Mouse (Mus musculus) lung, embryonic 16.5 days (tissue): ENCODE measurements around the gene Hsd17b1. TPM values are rescaled to one million over a fixed set of nuclear protein-coding genes. Genes with fewer than 3 reads are reported as not detected.

Source experiments
- ATAC-seq: fragments of 200-750 bp; cut with Nextera tagmentation; 2 replicates; pipeline ENCODE4 v1.8.0; 2017; ENCODE audit warnings: low read depth, mild to moderate bottlenecking, moderate library complexity
- H3K27ac ChIP-seq: fragments of 300-500 bp; sonication (generic); 2 replicates; pipeline ENCODE4 v1.5.1; 2014; ENCODE audit warnings: mild to moderate bottlenecking, control low read depth, low read length
- H3K27me3 ChIP-seq: fragments of 300-500 bp; sonication (generic); 2 replicates; pipeline ENCODE4 v1.6.1; 2014; ENCODE audit warnings: low read depth, low read length, mixed read lengths; ENCODE audit not compliant: control insufficient read depth, insufficient read depth
- H3K36me3 ChIP-seq: fragments of 300-500 bp; sonication (generic); 2 replicates; pipeline ENCODE4 v1.6.1; 2014; ENCODE audit warnings: low read length; ENCODE audit not compliant: control insufficient read depth, insufficient read depth
- H3K4me1 ChIP-seq: fragments of 300-500 bp; sonication (generic); replicated peaks from 2 replicates; pipeline ENCODE4 v1.6.1; 2014; ENCODE audit warnings: low read length, mixed read lengths; ENCODE audit not compliant: control insufficient read depth, insufficient read depth
- H3K4me2 ChIP-seq: fragments of 300-500 bp; sonication (generic); 2 replicates; pipeline ENCODE4 v1.6.1; 2014; ENCODE audit warnings: low read depth, low read length, control low read depth
- H3K4me3 ChIP-seq: fragments of 300-500 bp; sonication (generic); 2 replicates; pipeline ENCODE4 v1.5.1; 2014; ENCODE audit warnings: mild to moderate bottlenecking, low read length, control low read depth
- H3K9ac ChIP-seq: fragments of 300-500 bp; sonication (generic); 2 replicates; pipeline ENCODE4 v1.6.1; 2014; ENCODE audit warnings: low read length, control low read depth
- H3K9me3 ChIP-seq: fragments of 300-500 bp; sonication (generic); 2 replicates; pipeline ENCODE4 v1.6.1; 2016; ENCODE audit warnings: low read length; ENCODE audit not compliant: control insufficient read depth
- WGBS: fragments of 180-500 bp; shearing (Covaris S2); extraction: QIAGEN DNeasy Blood & Tissue Kit; methylation state at CpG from one replicate; pipeline ENCODE4 v1.1.7; 2014; 5-methylcytosine and 5-hydroxymethylcytosine counted together
- polyA plus RNA-seq: library from polyadenylated mRNA; unstranded; fragments of >200 nt; fragmentation: Nextera tagmentation; extraction: Ambion mirVana; gene quantifications from 2 replicates; pipeline ENCODE4 v1.2.1, GENCODE M21; 2015

Gene Hsd17b1
- polyA plus RNA-seq, 1 experiment from 2014 or later = 0.19 TPM

DNA sequence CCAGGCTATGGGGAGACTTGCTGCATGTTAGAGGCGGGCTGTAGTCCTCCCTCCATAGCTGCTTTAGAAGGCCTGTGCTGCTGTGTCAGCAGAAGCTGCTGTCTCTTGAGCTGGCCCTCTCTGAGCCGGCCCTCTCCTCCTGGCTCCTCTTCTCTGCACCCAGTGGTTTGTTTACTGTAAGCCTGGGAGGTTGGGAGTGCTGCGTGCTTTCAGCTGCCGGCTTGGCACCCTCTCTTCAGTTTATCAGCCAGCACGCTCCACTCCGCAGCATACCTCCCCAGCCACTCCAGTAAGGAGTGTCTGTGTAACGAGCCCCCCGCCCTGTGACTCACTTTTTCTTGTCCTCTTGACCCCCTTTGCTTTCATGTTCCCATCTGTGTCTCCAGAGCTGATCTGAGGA is 21.3 kb upstream of the Hsd17b1 start:
- H3K4me2 ChIP-seq = peak overlapping the region; percentile 26
- peaks cover 6% of the 10 kb centered on the region for H3K36me3 ChIP-seq
- H3K4me1 ChIP-seq = peaks cover 68% of the 10 kb centered on the region
- H3K27ac ChIP-seq = peak overlapping the region; percentile 95
- whole genome bisulfite sequencing = 13% methylated on average over 8 of the region's 8 CpGs
- peak overlapping the region; percentile 52 for H3K9ac ChIP-seq
- H3K4me3 ChIP-seq = no peak overlapping the region
- no peaks in the 10 kb centered on the region for H3K27me3 ChIP-seq
- peaks cover 2% of the 10 kb centered on the region; the same call in 1 of the 2 replicates for H3K9me3 ChIP-seq
- ATAC-seq = peak; percentile 91

DNA sequence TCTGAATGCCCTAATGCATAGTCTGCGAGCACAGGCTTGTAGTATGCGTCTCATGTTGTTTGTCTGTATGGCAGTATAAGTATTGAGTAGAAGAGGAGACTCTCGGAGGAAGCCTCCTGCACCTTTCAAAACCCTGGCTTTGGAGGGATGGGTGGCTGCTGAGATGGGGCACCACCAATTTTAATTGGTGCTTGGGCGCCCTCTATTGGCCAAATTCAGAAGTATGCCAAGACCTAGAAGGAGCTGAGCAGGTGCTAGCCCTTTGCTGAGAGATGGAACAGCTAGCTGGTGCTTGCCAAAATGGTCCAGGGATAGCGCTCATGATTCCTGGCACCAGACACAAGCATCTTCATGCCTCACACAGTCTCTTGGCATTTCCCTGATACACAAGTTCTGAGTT is 20.4 kb upstream of the Hsd17b1 start:
- Histone ChIP-seq H3K27me3 (no peaks in the 10 kb centered on the region), H3K4me1 (peaks cover 72% of the 10 kb centered on the region), H3K9ac (no peak overlapping the region; the same call in 1 of the 2 replicates), H3K4me2 (no peak overlapping the region), H3K9me3 (peaks cover 2% of the 10 kb centered on the region; the same call in 1 of the 2 replicates), H3K27ac (peak overlapping the region; percentile 95), H3K36me3 (peaks cover 6% of the 10 kb centered on the region), H3K4me3 (no peak overlapping the region)
- 25% methylated on average over 5 of the region's 5 CpGs for WGBS
- ATAC-seq = peak; percentile 27; the same call in 1 of the 2 replicates

DNA sequence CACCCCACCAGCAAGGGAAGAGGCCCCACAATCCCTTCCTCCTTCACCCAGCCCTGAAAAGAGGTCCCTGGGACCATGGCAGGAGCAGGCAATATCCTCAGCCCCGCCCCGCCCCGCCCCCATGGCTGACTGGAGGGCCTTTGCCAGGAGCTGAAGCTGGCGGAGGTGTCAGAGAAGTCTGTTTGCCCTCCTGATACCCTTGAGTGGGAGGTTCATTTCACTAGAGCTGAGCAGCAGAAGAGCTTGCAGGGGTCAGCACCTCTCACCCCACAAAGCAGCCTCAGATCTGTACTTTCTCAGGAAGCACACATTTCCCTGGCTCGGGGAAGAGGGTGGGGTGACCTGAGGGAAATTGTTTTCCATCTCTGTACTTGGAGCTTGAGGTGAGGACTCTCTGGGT is 19.5 kb upstream of the Hsd17b1 start:
- Histone ChIP-seq H3K4me2 (no peak overlapping the region), H3K9ac (0 out of 2 replicates have a peak overlapping the region, but pooled peaks have one; percentile 21), H3K4me1 (peaks cover 79% of the 10 kb centered on the region), H3K36me3 (peaks cover 5% of the 10 kb centered on the region; the same call in 1 of the 2 replicates), H3K27ac (peak overlapping the region; percentile 92), H3K27me3 (no peaks in the 10 kb centered on the region), H3K9me3 (peaks cover 2% of the 10 kb centered on the region; the same call in 1 of the 2 replicates), H3K4me3 (no peak overlapping the region)
- 52% methylated on average over 5 of the region's 5 CpGs for WGBS
- no peak for ATAC-seq

DNA sequence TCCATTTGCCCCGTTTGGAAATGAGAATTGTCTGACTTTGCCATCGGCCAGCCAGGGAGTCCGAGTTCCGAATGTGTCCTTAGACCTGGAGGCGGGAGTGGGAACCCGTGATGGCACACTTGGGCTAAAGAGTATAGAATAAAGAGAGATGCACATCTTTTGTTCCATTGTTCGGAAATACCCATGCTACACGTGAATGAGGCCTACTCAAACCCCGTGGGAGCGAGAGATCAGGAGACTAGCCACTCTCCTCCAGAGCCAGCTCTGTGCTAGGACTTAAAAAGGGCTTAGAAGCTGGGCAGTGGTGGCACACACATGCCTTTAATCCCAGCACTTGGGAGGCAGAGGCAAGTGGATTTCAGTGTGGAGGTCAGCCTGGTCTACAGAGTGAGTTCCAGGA is 18.7 kb upstream of the Hsd17b1 start:
- Histone ChIP-seq H3K27me3 (no peaks in the 10 kb centered on the region), H3K4me2 (no peak overlapping the region), H3K27ac (peak overlapping the region; percentile 92), H3K4me3 (no peak overlapping the region), H3K9ac (no peak overlapping the region; the same call in 1 of the 2 replicates), H3K9me3 (no peaks in the 10 kb centered on the region), H3K36me3 (no peaks in the 10 kb centered on the region), H3K4me1 (peaks cover 85% of the 10 kb centered on the region)
- 85% methylated on average over 10 of the region's 10 CpGs for WGBS
- no peak for ATAC-seq

DNA sequence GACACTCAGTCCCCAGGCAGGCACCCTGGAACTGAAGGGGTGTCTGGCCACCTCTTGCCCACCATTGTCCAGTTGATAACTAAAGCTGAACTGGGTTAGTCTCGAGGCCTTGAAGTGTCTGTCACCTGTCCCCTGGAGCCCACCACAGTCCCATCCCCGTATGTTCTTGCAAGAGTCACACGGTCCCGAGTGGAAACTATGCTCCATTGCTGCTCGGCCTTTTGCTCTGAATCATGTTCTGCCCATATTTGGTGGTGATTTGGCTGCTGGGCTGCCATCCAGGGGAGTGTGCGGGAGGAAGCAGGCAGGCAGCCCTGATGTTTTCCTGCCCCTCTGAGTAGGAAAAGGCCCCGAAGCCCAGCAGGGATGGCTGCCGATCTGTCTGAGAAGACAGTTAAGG is 18.1 kb upstream of the Hsd17b1 start:
- peaks cover 85% of the 10 kb centered on the region for H3K4me1 ChIP-seq
- no peak overlapping the region for H3K4me3 ChIP-seq
- no peak for ATAC-seq
- peak overlapping the region; percentile 40; the same call in 1 of the 2 replicates for H3K9ac ChIP-seq
- peak overlapping the region; percentile 92 for H3K27ac ChIP-seq
- WGBS = 29% methylated on average over 8 of the region's 8 CpGs
- no peaks in the 10 kb centered on the region for H3K9me3 ChIP-seq
- H3K27me3 ChIP-seq = no peaks in the 10 kb centered on the region
- H3K4me2 ChIP-seq = no peak overlapping the region
- no peaks in the 10 kb centered on the region for H3K36me3 ChIP-seq

DNA sequence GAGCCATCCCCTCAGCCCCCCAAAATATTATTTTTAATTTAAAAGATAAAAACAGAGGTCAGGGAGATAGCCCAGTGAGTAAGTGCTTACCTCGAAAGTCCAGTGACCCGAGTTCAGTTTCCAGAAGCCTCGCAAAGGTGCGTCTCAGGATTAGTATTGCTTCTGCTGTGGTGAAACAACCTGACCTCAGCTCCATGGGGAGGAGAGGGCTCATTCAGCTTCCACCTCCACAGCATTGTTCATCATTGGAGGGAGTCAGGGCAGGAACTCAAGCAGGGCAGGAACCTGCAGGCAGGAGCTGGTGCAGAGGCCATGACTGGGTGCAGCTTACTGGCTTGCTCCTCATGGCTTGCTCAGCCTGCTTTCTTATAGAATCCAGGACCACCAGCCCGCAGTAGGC is 17.2 kb upstream of the Hsd17b1 start:
- Histone ChIP-seq H3K4me2 (no peak overlapping the region), H3K9me3 (no peaks in the 10 kb centered on the region), H3K27me3 (no peaks in the 10 kb centered on the region), H3K36me3 (no peaks in the 10 kb centered on the region), H3K4me1 (peaks cover 77% of the 10 kb centered on the region), H3K27ac (no peak overlapping the region), H3K9ac (no peak overlapping the region), H3K4me3 (no peak overlapping the region)
- 84% methylated on average over 5 of the region's 5 CpGs for WGBS
- ATAC-seq = no peak

DNA sequence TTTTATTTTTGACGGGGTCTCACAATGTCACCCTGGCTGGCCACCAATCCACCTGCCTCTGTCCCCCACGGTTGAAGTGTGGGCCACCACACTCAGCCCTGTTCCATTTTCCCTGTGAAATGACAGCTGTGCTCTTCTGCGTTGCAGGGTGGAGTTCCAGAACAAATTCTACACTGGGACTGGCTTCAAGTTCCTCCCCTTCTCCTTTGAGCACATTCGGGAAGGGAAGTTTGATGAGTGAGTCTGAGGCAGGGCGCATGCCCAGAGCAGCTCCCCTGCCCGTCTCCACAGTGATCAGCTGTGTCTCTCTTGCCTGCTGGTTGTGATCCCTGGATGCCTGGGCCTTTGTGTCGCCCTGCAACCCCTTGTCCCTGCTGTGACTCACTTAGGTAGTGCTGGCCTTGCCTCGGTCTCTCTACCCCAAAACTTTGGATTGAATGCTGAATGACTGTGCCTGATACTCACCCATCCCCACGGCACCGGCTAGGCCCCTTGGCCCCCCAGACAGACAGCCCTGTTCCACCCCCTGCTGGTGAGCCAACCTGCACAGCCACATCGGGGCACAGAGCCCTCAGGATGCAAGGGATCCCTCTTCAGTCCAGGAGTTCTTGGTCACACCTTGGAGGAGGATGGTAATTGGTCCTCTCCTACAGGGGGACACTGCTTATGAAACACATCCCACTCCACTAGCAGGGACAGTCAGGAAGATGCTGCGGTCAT is 15.9 kb upstream of the Hsd17b1 start:
- Histone ChIP-seq H3K9ac (peak overlapping the region; percentile 37), H3K36me3 (no peaks in the 10 kb centered on the region), H3K4me1 (peaks cover 72% of the 10 kb centered on the region), H3K9me3 (no peaks in the 10 kb centered on the region), H3K4me3 (no peak overlapping the region), H3K27me3 (no peaks in the 10 kb centered on the region), H3K4me2 (no peak overlapping the region), H3K27ac (peak overlapping the region; percentile 95)
- no peak for ATAC-seq
- WGBS = 64% methylated on average over 12 of the region's 12 CpGs

DNA sequence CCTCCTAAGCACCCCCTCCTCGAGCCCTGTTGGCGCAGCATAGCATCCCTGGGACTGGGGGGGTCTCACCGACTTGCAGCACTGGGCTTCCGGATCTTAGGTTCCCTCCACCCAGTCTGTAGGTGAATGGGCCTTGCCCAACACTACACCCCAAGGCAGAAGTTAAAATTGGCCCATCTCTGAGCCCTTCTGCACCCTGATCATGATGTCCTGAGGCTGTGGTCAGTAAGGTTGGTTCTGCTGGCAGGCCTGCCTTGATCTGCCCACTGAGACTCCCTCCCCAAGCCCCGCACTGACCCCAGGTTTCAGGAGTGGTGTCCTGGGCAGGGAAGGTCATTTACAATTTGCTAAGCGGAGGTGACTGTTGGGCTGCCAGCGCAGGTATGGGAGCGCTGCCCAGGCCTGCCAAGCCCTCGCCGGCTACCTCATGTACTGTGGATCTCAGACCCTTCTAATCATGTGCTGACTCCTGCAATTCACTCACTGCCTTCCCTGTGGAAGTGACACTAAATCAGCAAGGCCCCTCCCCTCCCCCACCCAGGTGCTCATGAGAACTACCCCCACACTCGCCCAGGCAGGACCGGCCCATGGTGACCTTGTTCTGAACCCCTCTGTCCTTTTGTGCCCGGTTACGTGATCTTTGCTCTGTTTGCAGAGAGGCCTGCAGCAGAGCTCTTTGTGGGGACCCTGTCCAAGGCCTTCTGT is 15.1 kb upstream of the Hsd17b1 start:
- peak; percentile 12 for ATAC-seq
- Histone ChIP-seq H3K4me3 (no peak overlapping the region), H3K9ac (peak overlapping the region; percentile 37), H3K9me3 (no peaks in the 10 kb centered on the region), H3K36me3 (no peaks in the 10 kb centered on the region), H3K4me2 (no peak overlapping the region), H3K4me1 (peaks cover 64% of the 10 kb centered on the region), H3K27ac (peak overlapping the region; percentile 95), H3K27me3 (no peaks in the 10 kb centered on the region)
- WGBS = 54% methylated on average over 14 of the region's 14 CpGs

DNA sequence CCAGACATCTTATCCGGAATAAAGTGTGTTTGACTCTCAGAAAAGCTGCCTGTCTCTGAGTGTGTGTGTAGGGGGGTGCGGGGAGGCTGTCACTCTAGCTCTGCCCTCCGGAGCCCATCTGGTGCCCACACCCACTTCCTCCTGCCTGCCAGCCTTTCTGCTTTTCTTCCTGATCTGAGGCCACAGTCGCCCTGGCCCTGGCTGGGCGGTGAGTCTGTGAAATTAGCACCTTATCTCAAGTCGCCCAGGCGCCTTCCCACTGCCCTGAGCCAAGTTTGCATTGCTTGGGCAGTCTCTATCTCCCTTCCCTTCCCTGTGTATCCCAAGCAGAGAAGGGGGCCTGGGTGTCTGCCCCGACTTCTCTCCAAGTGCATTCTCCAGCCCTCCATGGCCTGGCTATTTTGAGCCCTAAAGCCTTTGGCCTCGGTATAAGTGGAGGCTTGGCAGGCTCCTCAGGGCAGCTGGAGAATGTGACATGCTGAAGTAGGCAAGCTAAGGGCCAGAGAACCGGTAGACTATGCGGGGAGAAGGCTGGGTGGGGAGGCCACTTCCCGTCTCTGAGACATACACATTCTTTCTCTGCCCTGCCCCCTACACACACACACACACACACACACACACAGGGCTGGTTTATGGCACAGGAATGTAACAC is 14.4 kb upstream of the Hsd17b1 start:
- H3K27ac ChIP-seq = peak overlapping the region; percentile 95
- peak overlapping the region; percentile 37 for H3K9ac ChIP-seq
- H3K36me3 ChIP-seq = no peaks in the 10 kb centered on the region
- no peak overlapping the region for H3K4me3 ChIP-seq
- WGBS = 7% methylated on average over 12 of the region's 12 CpGs
- ATAC-seq = peak; percentile 87
- no peak overlapping the region; the same call in 1 of the 2 replicates for H3K4me2 ChIP-seq
- peaks cover 58% of the 10 kb centered on the region for H3K4me1 ChIP-seq
- no peaks in the 10 kb centered on the region for H3K27me3 ChIP-seq
- H3K9me3 ChIP-seq = no peaks in the 10 kb centered on the region
